Mouse (Mus musculus) midbrain, embryonic 14.5 days (tissue): ENCODE measurements around the gene Pip4k2c. TPM values are rescaled to one million over a fixed set of nuclear protein-coding genes. Genes with fewer than 3 reads are reported as not detected.

Source experiments
- ATAC-seq: fragments of 200-750 bp; cut with Nextera tagmentation; 2 replicates; pipeline ENCODE4 v1.8.0; 2017; ENCODE audit warnings: moderate number of reproducible peaks, moderate library complexity; ENCODE audit not compliant: low FRiP score, low TSS enrichment
- DNase-seq: peaks from one replicate; pipeline ENCODE4 v3.0.0-alpha.2; 2015
- H3K27ac ChIP-seq: fragments of 300-500 bp; sonication (generic); replicated peaks from 2 replicates; pipeline ENCODE4 v1.5.1; 2014; ENCODE audit warnings: mild to moderate bottlenecking, low read depth, low read length, moderate library complexity
- H3K27me3 ChIP-seq: fragments of 300-500 bp; sonication (generic); 2 replicates; pipeline ENCODE4 v1.6.1; 2014; ENCODE audit warnings: low read length, control low read depth, mixed read lengths; ENCODE audit not compliant: control insufficient read depth, insufficient read depth
- H3K36me3 ChIP-seq: fragments of 300-500 bp; sonication (generic); 2 replicates; pipeline ENCODE4 v1.6.1; 2014; ENCODE audit warnings: low read length, control low read depth; ENCODE audit not compliant: control insufficient read depth, insufficient read depth
- H3K4me1 ChIP-seq: fragments of 300-500 bp; sonication (generic); 2 replicates; pipeline ENCODE4 v1.6.1; 2014; ENCODE audit warnings: mild to moderate bottlenecking, antibody characterized with exemption, low read length, control low read depth; ENCODE audit not compliant: control insufficient read depth, insufficient read depth
- H3K4me2 ChIP-seq: fragments of 300-500 bp; sonication (generic); 2 replicates; pipeline ENCODE4 v1.6.1; 2014; ENCODE audit warnings: mild to moderate bottlenecking, low read length, moderate library complexity
- H3K4me3 ChIP-seq: fragments of 300-500 bp; sonication (generic); replicated peaks from 2 replicates; pipeline ENCODE4 v1.5.1; 2014; ENCODE audit warnings: low read depth, low read length
- H3K9ac ChIP-seq: fragments of 300-500 bp; sonication (generic); replicated peaks from 2 replicates; pipeline ENCODE4 v1.6.1; 2014; ENCODE audit warnings: mild to moderate bottlenecking, low read length, moderate library complexity
- H3K9me3 ChIP-seq: fragments of 300-500 bp; sonication (generic); 2 replicates; pipeline ENCODE4 v1.6.1; 2016; ENCODE audit warnings: low read length, control low read depth, mixed read lengths; ENCODE audit not compliant: control insufficient read depth
- WGBS: fragments of 180-500 bp; shearing (Covaris S2); extraction: QIAGEN DNeasy Blood & Tissue Kit; methylation state at CpG from one replicate; pipeline ENCODE4 v1.1.7; 2014; 5-methylcytosine and 5-hydroxymethylcytosine counted together
- polyA plus RNA-seq: library from polyadenylated mRNA; unstranded; fragments of >200 nt; fragmentation: Nextera tagmentation; extraction: Ambion mirVana; gene quantifications from 2 replicates; pipeline ENCODE4 v1.2.1, GENCODE M21; 2014

The Pip4k2c gene
- polyA plus RNA-seq, 1 experiment from 2014 or later: 14.6 TPM

GRCm38 (mm10) chr10:127181566-127181965 is 29.8 kb downstream of the Pip4k2c start:
- 55% methylated on average over 6 of the region's 6 CpGs for WGBS
- DNase-seq: no peak
- Histone ChIP-seq H3K36me3 (no peaks in the 10 kb centered on the region), H3K9me3 (no peaks in the 10 kb centered on the region), H3K9ac (no peak overlapping the region), H3K4me1 (peaks cover 13% of the 10 kb centered on the region), H3K4me2 (no peak overlapping the region), H3K27me3 (peaks cover 41% of the 10 kb centered on the region), H3K4me3 (no peak overlapping the region), H3K27ac (no peak overlapping the region)
- ATAC-seq: no peak

DNA sequence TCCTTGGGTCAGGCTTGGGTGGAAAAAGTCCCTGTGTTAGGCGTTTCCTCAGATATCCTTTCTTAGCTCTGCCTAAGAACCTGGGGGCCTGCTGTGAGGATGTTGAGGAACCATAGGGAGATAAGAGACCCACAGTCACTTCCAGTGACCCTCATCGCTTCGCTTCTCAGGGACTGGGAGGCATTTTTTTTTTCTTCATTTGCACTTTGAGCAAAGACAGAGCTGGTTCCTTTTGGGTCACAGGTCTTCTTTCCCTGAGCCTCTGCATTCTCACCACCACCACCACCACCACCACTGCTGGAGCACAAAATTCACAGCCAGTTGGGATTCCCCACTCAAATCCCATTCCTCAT is 30.7 kb downstream of the Pip4k2c start:
- DNase-seq (no peak), ATAC-seq (no peak)
- H3K4me3 ChIP-seq: no peak overlapping the region
- H3K4me1 ChIP-seq: peaks cover 13% of the 10 kb centered on the region
- no peaks in the 10 kb centered on the region for H3K36me3 ChIP-seq
- 8% methylated on average over 3 of the region's 3 CpGs for WGBS
- no peak overlapping the region; the same call in 1 of the 2 replicates for H3K4me2 ChIP-seq
- H3K9me3 ChIP-seq: no peaks in the 10 kb centered on the region
- no peak overlapping the region for H3K9ac ChIP-seq
- H3K27ac ChIP-seq: no peak overlapping the region
- H3K27me3 ChIP-seq: peaks cover 50% of the 10 kb centered on the region

GRCm38 (mm10) chr10:127179871-127180694 is 31.3 kb downstream of the Pip4k2c start, which contains the start of gene Slc26a10:
Slc26a10 (minus strand) TSS chr10:127180645.
- Histone ChIP-seq H3K4me2 (peak within 1 kb of the TSS; percentile 38), H3K9ac (peak within 1 kb of the TSS; percentile 24; the same call in 1 of the 2 replicates), H3K4me1 (peaks cover 13% of the 10 kb centered on the region), H3K4me3 (no peak within 1 kb of the TSS), H3K9me3 (no peaks in the 10 kb centered on the region), H3K36me3 (no peaks in the 10 kb centered on the region), H3K27me3 (peaks cover 51% of the 10 kb centered on the region), H3K27ac (no peak within 1 kb of the TSS)
- WGBS: 2% methylated on average over 34 of the region's 34 CpGs
- DNase-seq (peak; percentile 56), ATAC-seq (no peak)

GRCm38 (mm10) chr10:127178286-127179027 is 32.9 kb downstream of the Pip4k2c start:
- Histone ChIP-seq H3K9me3 (no peaks in the 10 kb centered on the region), H3K36me3 (no peaks in the 10 kb centered on the region), H3K4me1 (peaks cover 9% of the 10 kb centered on the region), H3K4me3 (peak overlapping the region; percentile 20), H3K4me2 (peak overlapping the region; percentile 38), H3K27me3 (peaks cover 51% of the 10 kb centered on the region), H3K9ac (0 out of 2 replicates have a peak overlapping the region, but pooled peaks have one; percentile 4), H3K27ac (no peak overlapping the region)
- WGBS: 2% methylated on average over 41 of the region's 41 CpGs
- ATAC-seq (no peak), DNase-seq (no peak)

DNA sequence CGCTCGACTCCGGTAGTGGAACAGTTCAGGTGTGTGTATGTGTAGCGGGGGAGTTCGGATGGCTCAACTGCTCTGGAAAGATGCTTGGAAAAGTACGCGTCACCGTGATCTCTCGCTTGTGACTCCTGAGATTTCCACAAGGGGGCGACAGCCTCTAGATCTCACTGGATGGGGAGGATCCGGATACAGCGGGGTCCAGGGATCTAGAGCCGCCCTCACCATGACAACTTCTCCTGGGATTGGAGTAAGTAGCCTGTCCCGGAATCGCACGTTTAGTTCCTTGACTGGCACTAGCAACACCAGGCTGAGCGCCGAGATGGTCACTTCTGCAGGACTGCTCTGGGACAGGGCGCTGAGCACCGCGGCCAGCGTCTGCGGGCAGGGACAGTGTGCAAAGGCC is 33.7 kb downstream of the Pip4k2c start:
- no peaks in the 10 kb centered on the region for H3K36me3 ChIP-seq
- H3K4me1 ChIP-seq: peaks cover 8% of the 10 kb centered on the region
- no peak overlapping the region for H3K9ac ChIP-seq
- H3K9me3 ChIP-seq: no peaks in the 10 kb centered on the region
- DNase-seq (peak; percentile 93), ATAC-seq (0 out of 2 replicates have a peak, but pooled peaks have one; percentile 44)
- no peak overlapping the region for H3K27ac ChIP-seq
- peaks cover 51% of the 10 kb centered on the region for H3K27me3 ChIP-seq
- under 1% methylated on average over 23 of the region's 23 CpGs for WGBS
- H3K4me2 ChIP-seq: peak overlapping the region; percentile 38
- peak overlapping the region; percentile 20 for H3K4me3 ChIP-seq

DNA sequence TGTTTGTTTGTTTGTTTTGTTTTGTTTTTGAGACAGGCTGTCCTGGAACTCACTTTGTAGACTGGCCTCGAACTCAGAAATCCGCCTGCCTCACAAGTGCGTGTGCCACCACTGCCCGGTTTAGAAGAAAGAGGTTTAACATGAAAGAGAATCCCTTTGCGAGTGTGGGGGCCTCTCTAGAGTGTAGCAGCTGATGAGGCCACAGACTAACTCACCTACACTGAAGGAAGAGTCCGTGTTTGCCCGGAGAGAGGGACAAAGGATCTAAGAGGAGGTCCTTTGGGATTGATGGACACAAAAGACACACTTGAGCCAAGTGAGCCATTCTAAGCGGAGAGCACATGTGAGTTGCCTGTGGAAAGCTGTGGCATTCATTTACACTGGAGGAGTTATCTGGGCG is 34.1 kb downstream of the Pip4k2c start:
- Histone ChIP-seq H3K36me3 (peaks cover 2% of the 10 kb centered on the region; the same call in 1 of the 2 replicates), H3K4me1 (peaks cover 8% of the 10 kb centered on the region), H3K9me3 (no peaks in the 10 kb centered on the region), H3K4me3 (no peak overlapping the region), H3K27ac (no peak overlapping the region), H3K9ac (no peak overlapping the region), H3K27me3 (peaks cover 53% of the 10 kb centered on the region), H3K4me2 (no peak overlapping the region)
- ATAC-seq: no peak
- no peak for DNase-seq
- 20% methylated on average over 9 of the region's 9 CpGs for WGBS

GRCm38 (mm10) chr10:127176756-127177155 is 34.6 kb downstream of the Pip4k2c start:
- H3K4me2 ChIP-seq: no peak overlapping the region
- H3K27ac ChIP-seq: no peak overlapping the region
- H3K9me3 ChIP-seq: no peaks in the 10 kb centered on the region
- H3K4me1 ChIP-seq: peaks cover 8% of the 10 kb centered on the region
- DNase-seq: no peak
- H3K9ac ChIP-seq: no peak overlapping the region
- H3K4me3 ChIP-seq: no peak overlapping the region
- H3K36me3 ChIP-seq: peaks cover 7% of the 10 kb centered on the region; the same call in 1 of the 2 replicates
- peaks cover 58% of the 10 kb centered on the region for H3K27me3 ChIP-seq
- ATAC-seq: no peak
- WGBS: 5% methylated on average over 7 of the region's 7 CpGs

DNA sequence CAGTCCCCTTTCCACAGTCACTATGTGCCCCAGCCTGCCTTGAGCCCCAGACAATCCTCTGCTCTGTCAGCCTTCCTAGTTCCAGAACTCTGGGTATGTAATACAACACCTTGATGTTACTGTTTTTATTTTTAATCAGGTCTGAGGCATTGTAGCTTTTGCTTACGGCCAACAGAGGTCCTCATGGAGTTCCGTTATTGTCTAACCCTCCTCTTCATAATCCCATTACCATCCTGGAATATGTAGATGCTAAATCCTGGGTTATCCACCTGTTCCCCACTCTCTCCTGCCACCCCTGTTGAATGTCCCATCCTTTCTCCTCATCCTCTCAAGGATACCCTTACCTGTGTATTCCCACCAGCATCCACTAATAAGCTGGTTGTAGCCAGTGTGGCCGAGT is 35.2 kb downstream of the Pip4k2c start:
- no peak overlapping the region for H3K27ac ChIP-seq
- H3K9ac ChIP-seq: no peak overlapping the region
- peaks cover 62% of the 10 kb centered on the region for H3K27me3 ChIP-seq
- no peak for DNase-seq
- no peak overlapping the region for H3K4me3 ChIP-seq
- ATAC-seq: no peak
- WGBS: 30% methylated on average over 3 of the region's 3 CpGs
- no peaks in the 10 kb centered on the region for H3K9me3 ChIP-seq
- H3K4me2 ChIP-seq: no peak overlapping the region
- H3K36me3 ChIP-seq: peaks cover 10% of the 10 kb centered on the region; the same call in 1 of the 2 replicates
- peaks cover 8% of the 10 kb centered on the region for H3K4me1 ChIP-seq
